Mouse (Mus musculus) Patski (cell line): ENCODE data around the gene H2-Oa. TPM values are rescaled to one million over a fixed set of nuclear protein-coding genes. Genes with fewer than 3 reads are reported as not detected.

Source experiments
- ATAC-seq: fragments of 100-300 bp; one replicate; pipeline ENCODE4 v1.8.0; 2021
- CTCF ChIA-PET: fragments of 350-600 bp; sonication (Branson Sonifier 250); formaldehyde crosslinking; loops from one replicate; lab custom pipeline; 2022; ENCODE audit warnings: inconsistent platforms; lab: Charles Lee
- POLR2A ChIA-PET: fragments of 350-600 bp; sonication (Branson Sonifier 250); formaldehyde crosslinking; loops from one replicate; lab custom pipeline; 2022; ENCODE audit warnings: antibody characterized with exemption, inconsistent platforms; lab: Charles Lee
- DNase-seq: peaks from one replicate; pipeline ENCODE4 v3.0.0-alpha.2; 2011; ENCODE audit warnings: low read depth, low spot score
- H3K27me3 ChIP-seq: fragments of 371-371 bp; one replicate; pipeline ENCODE4 v1.5.1; 2021
- CTCF ChIP-seq: fragments of 100-300 bp; IDR thresholded peaks from one replicate; pipeline ENCODE4 v1.5.1; 2021
- in situ Hi-C: fragments of 300-500 bp; cut with MboI; formaldehyde crosslinking; loops from 3 replicates; pipeline ENCODE4 v1.11.1; 2018; ENCODE audit warnings: low pct_unique_long_range_greater_than_20kb, mixed read lengths
- polyA plus RNA-seq: library from polyadenylated mRNA; unstranded; gene quantifications from one replicate; pipeline ENCODE4 v1.2.3, GENCODE M21; 2021

The H2-Oa gene
- polyA plus RNA-seq, 1 experiment from 2014 or later = not detected

DNA sequence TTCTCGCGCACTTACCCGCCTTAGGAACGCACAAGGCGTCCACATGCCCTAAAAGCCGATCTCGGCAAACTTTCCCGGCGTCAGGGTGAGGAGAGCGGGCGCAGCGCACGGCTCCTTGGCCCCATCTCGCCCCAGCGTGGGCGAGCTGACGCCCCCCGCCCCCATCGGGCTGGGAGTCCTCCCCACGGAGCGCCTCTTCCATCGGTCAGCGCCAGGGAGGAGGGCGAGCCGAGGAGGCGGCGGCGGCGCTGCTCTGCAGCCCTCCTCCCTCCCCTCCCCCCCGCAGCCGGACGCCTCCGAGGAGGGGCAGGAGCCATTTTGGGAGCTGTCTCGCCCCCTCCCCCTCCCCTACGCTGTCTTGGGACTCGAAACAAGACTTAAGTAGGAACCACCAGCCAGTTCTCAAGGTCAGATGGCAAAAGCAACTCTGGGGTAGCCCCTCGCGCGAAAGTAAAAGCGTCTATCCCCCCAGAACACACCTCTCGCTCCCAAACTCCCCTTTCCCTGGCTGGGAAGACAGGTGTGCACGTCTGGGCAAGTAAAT, 28.1 kb downstream of the H2-Oa start:
- CTCF ChIA-PET = interaction anchor here (1.5 to 6.9 kb wide), 2 partner anchors 10 to 14 kb away, joined by 4 to 42 read pairs; no protein-coding TSS in a partner anchor
- no peak for ATAC-seq
- in situ Hi-C loops = loop anchor here (25.0 kb wide), 1 partner anchor 1792 kb away; the partner anchor contains the start of genes Atat1, Mrps18b and Ppp1r10
- H3K27me3 ChIP-seq = no peaks in the 10 kb centered on the region
- no peak for TF ChIP-seq CTCF
- POLR2A ChIA-PET = interaction anchor here (0.9 to 3.4 kb wide), 4 partner anchors 9 to 27 kb away, joined by 3 to 19 read pairs (median 13); no protein-coding TSS in a partner anchor
- DNase-seq = no peak

DNA sequence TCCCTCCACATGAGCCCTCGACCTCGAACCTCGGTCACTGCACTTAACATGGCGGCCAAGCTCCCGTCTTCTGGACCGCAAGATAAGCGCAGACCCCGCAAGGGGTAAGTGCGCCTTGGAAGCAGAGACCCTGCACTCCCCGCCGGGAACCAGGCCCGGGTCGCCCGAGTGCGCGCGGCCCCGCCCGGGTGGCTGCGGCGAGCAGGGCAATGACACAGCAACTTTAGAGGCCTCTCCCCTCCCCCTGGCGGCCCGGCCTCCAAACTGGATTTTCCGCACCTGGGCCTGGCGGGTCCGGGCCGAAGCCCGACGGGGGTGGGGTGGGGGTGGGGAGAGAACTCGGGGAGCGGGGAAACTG, 28.7 kb downstream of the H2-Oa start:
- no peak for ATAC-seq
- ChIA-PET CTCF (interaction anchor here (6.9 kb wide), 1 partner anchor 14 kb away, joined by 42 read pairs; no protein-coding TSS in a partner anchor), POLR2A (interaction anchor here (0.9 to 3.4 kb wide), 7 partner anchors 8 to 28 kb away, joined by 3 to 19 read pairs (median 5); no protein-coding TSS in a partner anchor)
- in situ Hi-C loops = loop anchor here (25.0 kb wide), 1 partner anchor 1792 kb away; the partner anchor contains the start of genes Atat1, Mrps18b and Ppp1r10
- TF ChIP-seq CTCF = no peak
- H3K27me3 ChIP-seq = no peaks in the 10 kb centered on the region
- no peak for DNase-seq

DNA sequence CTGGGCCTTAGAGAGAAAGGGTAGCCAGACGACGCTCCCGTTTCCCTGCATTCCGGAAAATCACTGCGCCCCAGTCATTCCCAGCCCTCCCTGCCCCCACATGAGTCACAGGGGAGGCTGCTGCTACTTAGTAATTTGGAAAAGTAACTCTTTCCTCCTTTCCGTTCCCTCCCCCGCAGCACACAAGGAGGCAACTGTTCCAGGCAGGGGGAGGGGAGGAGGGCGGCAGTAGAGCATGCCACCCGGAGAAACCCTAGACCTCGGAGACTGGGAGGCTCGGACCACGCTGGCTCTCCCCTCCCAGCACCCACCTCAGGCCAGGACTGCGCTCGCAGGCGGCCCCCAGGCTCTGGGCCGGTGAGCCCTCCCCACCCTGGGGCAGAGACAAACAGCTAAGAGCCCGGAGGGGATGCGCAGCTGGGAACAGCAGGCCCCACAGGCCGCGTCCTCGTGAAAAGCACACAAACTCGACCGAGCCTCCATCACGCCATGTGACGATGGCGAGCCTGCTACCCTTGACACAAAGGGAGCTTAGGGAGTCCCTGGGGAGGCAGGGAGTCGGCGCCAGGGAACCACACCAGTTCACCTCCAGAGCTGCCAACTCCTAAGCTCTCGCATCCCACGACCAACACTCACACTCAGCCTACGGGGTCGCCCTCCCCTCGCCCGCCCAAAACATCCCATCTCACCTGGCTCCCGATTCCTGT, 29.2 kb downstream of the H2-Oa start:
- DNase-seq (peak; percentile 85), ATAC-seq (peak; percentile 27)
- ChIA-PET POLR2A (interaction anchor here (0.7 to 1.4 kb wide), 6 partner anchors 9 to 93 kb away, joined by 3 to 5 read pairs (median 4); no protein-coding TSS in a partner anchor), CTCF (interaction anchor here (6.9 kb wide), 1 partner anchor 13 kb away, joined by 42 read pairs; no protein-coding TSS in a partner anchor)
- in situ Hi-C loops = loop anchor here (25.0 kb wide), 1 partner anchor 1791 kb away; the partner anchor contains the start of genes Atat1, Mrps18b and Ppp1r10
- no peak for TF ChIP-seq CTCF
- no peaks in the 10 kb centered on the region for H3K27me3 ChIP-seq

DNA sequence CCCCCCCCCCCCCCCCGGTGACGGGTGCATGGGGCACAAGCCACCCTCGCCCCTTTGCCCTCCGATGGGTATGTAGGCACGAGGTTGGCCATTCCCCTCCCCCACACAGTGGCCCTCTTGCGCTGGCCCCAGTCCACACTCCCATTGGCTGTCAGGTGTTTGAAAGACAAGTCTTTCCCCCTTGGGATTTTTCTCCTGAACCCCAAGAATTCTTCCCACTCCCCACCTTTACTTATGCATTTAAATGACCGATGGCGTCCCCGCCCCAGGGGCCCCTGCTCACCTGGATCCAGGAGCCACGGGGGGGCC, 29.7 kb downstream of the H2-Oa start:
- in situ Hi-C loops = loop anchor here (25.0 kb wide), 1 partner anchor 1790 kb away; the partner anchor contains the start of genes Atat1, Mrps18b and Ppp1r10
- no peak for DNase-seq
- ChIA-PET CTCF (interaction anchor here (6.9 kb wide), 1 partner anchor 12 kb away, joined by 42 read pairs; no protein-coding TSS in a partner anchor), POLR2A (interaction anchor here (0.8 to 1.4 kb wide), 5 partner anchors 8 to 14 kb away, joined by 3 to 5 read pairs (median 4); no protein-coding TSS in a partner anchor)
- no peaks in the 10 kb centered on the region for H3K27me3 ChIP-seq
- no peak for ATAC-seq
- no peak for TF ChIP-seq CTCF

DNA sequence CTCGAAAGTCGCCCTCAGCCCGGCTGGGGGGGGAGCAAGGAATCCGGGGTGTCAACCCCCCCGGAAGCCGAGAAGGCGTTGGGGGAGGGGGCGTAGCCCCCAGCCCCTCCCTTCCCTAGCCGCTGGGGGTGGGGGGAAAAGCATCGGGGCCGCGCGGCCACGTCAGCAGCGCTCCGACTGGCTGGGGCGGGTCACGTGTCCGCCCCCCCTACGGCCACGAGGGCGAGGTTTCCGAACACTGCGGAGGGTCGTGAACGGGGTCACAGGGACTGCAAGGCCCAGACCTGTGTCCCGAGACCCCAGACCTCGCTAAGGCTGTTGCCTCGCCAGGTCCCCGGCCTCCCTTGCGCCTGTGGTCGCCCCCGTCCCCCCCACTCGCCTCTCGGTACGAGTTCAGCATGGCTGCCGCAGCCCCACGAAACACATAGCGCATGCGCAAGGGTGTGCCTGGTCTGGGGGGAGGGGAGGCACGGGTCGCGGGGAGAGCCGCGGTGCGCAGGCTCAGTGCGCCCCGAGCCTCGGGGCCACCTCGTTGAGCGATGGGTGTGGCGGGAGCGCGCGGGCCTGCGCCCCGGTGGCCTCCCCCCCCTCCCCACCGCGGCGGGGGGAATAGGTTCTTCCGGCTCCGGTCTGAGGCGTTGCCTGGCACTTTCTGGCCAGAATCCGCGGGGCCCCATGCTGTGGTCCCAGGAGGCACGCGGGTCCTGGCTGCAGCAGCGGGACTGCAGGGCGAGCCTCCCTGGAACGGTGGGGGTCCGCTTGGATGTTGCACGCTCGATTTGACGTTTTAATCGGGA, 30.2 kb downstream of the H2-Oa start, which contains the start of gene Brd2:
TSS of gene Brd2 (minus strand) at position 447 of the 797 bp plus-strand sequence.
- CTCF ChIA-PET = interaction anchor here (4.4 to 6.9 kb wide), 2 partner anchors 12 kb away, joined by 33 to 42 read pairs; no protein-coding TSS in a partner anchor
- peak; percentile 80 for DNase-seq
- in situ Hi-C loops = loop anchor here (25.0 kb wide), 1 partner anchor 1790 kb away; the partner anchor contains the start of genes Atat1, Mrps18b and Ppp1r10
- no peak for TF ChIP-seq CTCF
- POLR2A ChIA-PET = interaction anchor here (0.8 to 1.4 kb wide), 4 partner anchors 7 to 13 kb away, joined by 3 to 5 read pairs (median 4); no protein-coding TSS in a partner anchor
- no peaks in the 10 kb centered on the region for H3K27me3 ChIP-seq
- ATAC-seq = peak; percentile 23

DNA sequence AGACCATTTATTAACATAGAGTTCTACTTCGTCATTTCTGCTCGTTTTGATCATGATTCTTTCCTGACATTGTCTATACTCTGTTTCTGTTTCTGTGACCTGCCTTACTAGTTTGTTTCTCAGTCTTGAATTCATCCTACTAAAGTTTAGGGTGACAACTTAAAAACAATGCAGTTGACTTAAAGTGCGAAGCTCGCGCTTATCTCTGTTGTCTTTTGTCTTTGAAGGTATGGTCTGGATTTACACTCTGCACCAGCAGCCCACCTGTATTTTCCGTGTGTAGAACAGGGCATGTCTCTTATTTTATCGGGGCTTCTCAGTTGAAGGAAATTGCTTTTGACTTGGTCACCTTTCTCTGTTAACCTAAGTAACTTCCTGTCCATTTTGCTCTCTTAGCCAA, 31.0 kb downstream of the H2-Oa start:
- no peaks in the 10 kb centered on the region for H3K27me3 ChIP-seq
- CTCF ChIA-PET = interaction anchor here (1.1 to 4.4 kb wide), 2 partner anchors 11 kb away, joined by 3 to 33 read pairs; no protein-coding TSS in a partner anchor
- no peak for TF ChIP-seq CTCF
- DNase-seq (no peak), ATAC-seq (no peak)
- in situ Hi-C loops = loop anchor here (25.0 kb wide), 1 partner anchor 1789 kb away; the partner anchor contains the start of genes Atat1, Mrps18b and Ppp1r10
- POLR2A ChIA-PET = interaction anchor here (0.8 kb wide), 1 partner anchor 12 kb away, joined by 3 read pairs; no protein-coding TSS in a partner anchor

DNA sequence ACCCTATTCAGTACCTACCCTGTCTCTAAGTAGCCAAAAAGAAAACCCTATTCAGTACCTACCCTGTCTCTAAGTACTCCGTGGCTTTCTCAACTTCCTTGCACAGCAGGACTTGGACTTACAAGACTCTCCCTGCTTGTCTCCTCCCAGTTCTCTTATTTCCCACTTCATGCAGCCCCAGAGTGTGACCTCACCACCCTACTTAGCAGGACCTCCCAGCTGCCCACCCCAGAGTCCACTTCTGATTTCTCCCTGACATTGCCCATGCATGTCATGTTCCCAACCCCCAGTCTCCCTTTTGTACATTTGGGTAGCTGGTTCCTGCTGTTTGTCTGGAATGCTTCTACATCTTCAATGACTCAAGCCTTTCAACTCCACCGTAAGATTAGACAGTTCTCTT, 31.4 kb downstream of the H2-Oa start:
- POLR2A ChIA-PET = interaction anchor here (0.8 kb wide), 1 partner anchor 12 kb away, joined by 3 read pairs; no protein-coding TSS in a partner anchor
- DNase-seq = peak; percentile 58
- no peaks in the 10 kb centered on the region for H3K27me3 ChIP-seq
- in situ Hi-C loops = loop anchor here (25.0 kb wide), 1 partner anchor 1789 kb away; the partner anchor contains the start of genes Atat1, Mrps18b and Ppp1r10
- no peak for TF ChIP-seq CTCF
- ATAC-seq = no peak
- CTCF ChIA-PET = interaction anchor here (1.1 to 4.4 kb wide), 2 partner anchors 11 to 12 kb away, joined by 3 to 33 read pairs; no protein-coding TSS in a partner anchor

DNA sequence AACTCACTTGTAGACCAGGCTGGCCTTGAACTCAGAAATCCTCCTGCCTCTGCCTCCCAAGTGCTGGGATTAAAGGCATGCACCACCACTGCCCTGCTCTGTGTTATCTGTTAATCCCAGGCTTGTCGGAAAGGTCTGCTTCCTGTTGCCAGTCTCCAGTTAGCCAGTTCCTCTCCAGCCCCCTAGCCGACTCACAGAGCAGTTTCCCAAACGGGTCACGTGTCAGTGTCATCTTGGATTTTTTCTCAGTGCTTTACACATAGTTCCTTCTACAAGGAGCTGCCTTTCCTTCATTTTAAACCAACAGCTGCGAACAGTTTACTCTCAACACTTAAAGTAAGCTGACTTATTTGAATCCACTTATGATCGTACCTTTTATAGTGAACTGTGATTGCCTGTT, 32.5 kb downstream of the H2-Oa start:
- ATAC-seq (no peak), DNase-seq (no peak)
- no peaks in the 10 kb centered on the region for H3K27me3 ChIP-seq
- ChIA-PET POLR2A (interaction anchor here (1.0 kb wide), 1 partner anchor 13 kb away, joined by 4 read pairs; no protein-coding TSS in a partner anchor), CTCF (interaction anchor here (1.0 to 4.4 kb wide), 3 partner anchors 8 to 41 kb away, joined by 3 to 33 read pairs (median 5); no protein-coding TSS in a partner anchor)
- in situ Hi-C loops = loop anchor here (25.0 kb wide), 1 partner anchor 1788 kb away; the partner anchor contains the start of genes Atat1, Mrps18b and Ppp1r10
- TF ChIP-seq CTCF = no peak

DNA sequence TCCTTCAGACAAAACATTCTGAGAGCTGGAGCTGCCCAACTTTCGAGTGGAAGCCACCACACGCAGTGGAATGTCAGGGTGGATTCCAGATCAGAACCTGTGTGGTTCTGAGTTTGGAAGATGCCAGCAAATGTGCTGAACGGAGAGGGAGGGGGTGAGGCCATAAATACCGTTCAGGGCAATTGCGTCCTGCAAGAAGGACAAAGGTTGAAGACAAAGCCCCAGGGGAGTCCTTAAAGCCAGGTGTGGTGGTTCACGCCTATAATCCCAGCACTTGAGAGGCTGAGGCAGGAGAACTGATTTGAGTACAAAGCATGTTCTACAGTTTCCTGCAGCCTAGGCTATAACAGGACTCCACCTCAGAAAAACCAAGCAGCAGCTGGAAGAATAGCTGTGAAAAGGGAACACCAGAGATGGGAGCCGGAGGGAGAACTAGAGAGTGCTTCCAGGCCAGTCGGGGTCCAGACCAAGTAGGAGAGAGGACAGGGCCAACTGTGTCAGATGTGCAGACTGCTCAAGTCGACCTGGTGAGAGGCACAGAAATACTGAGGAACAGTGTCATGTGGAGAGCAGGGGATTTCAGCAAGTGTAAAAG, 34.8 kb downstream of the H2-Oa start:
- no peak for ATAC-seq

More for the DNA sequence above, 34.8 kb downstream of the H2-Oa start:
- DNase-seq = no peak
- in situ Hi-C loops = no loop called here
- no peaks in the 10 kb centered on the region for H3K27me3 ChIP-seq
- ChIA-PET POLR2A (no interaction called here), CTCF (interaction anchor here (4.4 kb wide), 1 partner anchor 8 kb away, joined by 33 read pairs; no protein-coding TSS in a partner anchor)
- TF ChIP-seq CTCF = no peak
